Mouse (Mus musculus): ENCODE measurements around the gene Mtmr4. TPM values are rescaled to one million over a fixed set of nuclear protein-coding genes. Genes with fewer than 3 reads are reported as not detected.
A peak's percentile ranks its signal among the peaks of the same experiment; 100 is the strongest.

Gene Mtmr4
- total and polyA plus RNA-seq, 3 experiments: 7.3 to 20.2 (median 14.3) TPM

GRCm38 (mm10) chr11:87595976-87596375 is 4.0 kb downstream of the Mtmr4 start:
- TF ChIP-seq GATA2 (IDR thresholded peaks at IDR 0.05; ENCODE audit: borderline replicate concordance, low read depth, low read length) (no peak), TAL1 (conservative IDR thresholded peaks at IDR 0.05; ENCODE audit: low read depth, low read length) (no peak), CTCF (IDR thresholded peaks at IDR 0.05; ENCODE audit: low read depth, low read length) (no peak), POLR2AphosphoS5 (IDR thresholded peaks at IDR 0.05; ENCODE audit: insufficient replicate concordance, low read depth, low read length) (no peak), GATA1 (IDR thresholded peaks at IDR 0.05; ENCODE audit: borderline replicate concordance, low read length) (no peak)
- Histone ChIP-seq H3K4me1 (ENCODE audit: insufficient read depth, low read depth, low read length) (peaks cover 46% of the 10 kb centered on the region), H3K27me3 (ENCODE audit: insufficient read depth, low read length) (no peaks in the 10 kb centered on the region; the same call in 1 of the 2 replicates), H3K9me3 (replicated peaks) (no peaks in the 10 kb centered on the region), H3K36me3 (replicated peaks) (peaks cover 78% of the 10 kb centered on the region), H3K4me3 (ENCODE audit: low read depth, low read length) (peak overlapping the region; percentile 72)
- DNase-seq (ENCODE audit: low spot score): no peak
- ATAC-seq (ENCODE audit: extremely low read depth, insufficient number of reproducible peaks, low FRiP score, poor library complexity, severe bottlenecking): no peak

- ATAC-seq (ENCODE audit: extremely low read depth, insufficient number of reproducible peaks, low FRiP score, poor library complexity, severe bottlenecking): no peak
Observed at GRCm38 (mm10) chr11:87596492-87596891, 4.5 kb downstream of the Mtmr4 start.

GRCm38 (mm10) chr11:87597061-87597460 is 5.1 kb downstream of the Mtmr4 start:
- Histone ChIP-seq H3K4me3 (ENCODE audit: low read depth, low read length) (no peak overlapping the region), H3K4me1 (ENCODE audit: insufficient read depth, low read depth, low read length) (peaks cover 45% of the 10 kb centered on the region), H3K9me3 (replicated peaks) (no peaks in the 10 kb centered on the region), H3K27me3 (ENCODE audit: insufficient read depth, low read length) (no peaks in the 10 kb centered on the region; the same call in 1 of the 2 replicates), H3K36me3 (replicated peaks) (peaks cover 88% of the 10 kb centered on the region)
- no peak for ATAC-seq (ENCODE audit: extremely low read depth, insufficient number of reproducible peaks, low FRiP score, poor library complexity, severe bottlenecking)
- TF ChIP-seq POLR2AphosphoS5 (IDR thresholded peaks at IDR 0.05; ENCODE audit: insufficient replicate concordance, low read depth, low read length) (no peak), GATA2 (IDR thresholded peaks at IDR 0.05; ENCODE audit: borderline replicate concordance, low read depth, low read length) (no peak), GATA1 (IDR thresholded peaks at IDR 0.05; ENCODE audit: borderline replicate concordance, low read length) (no peak), TAL1 (conservative IDR thresholded peaks at IDR 0.05; ENCODE audit: low read depth, low read length) (no peak), CTCF (IDR thresholded peaks at IDR 0.05; ENCODE audit: low read depth, low read length) (no peak)
- DNase-seq (ENCODE audit: low spot score): no peak

More at GRCm38 (mm10) chr11:87596492-87596891, 4.5 kb downstream of the Mtmr4 start:
- H3K36me3 ChIP-seq (replicated peaks): peaks cover 83% of the 10 kb centered on the region
- H3K4me3 ChIP-seq (ENCODE audit: low read depth, low read length): no peak overlapping the region
- no peak for DNase-seq (ENCODE audit: low spot score)
- H3K4me1 ChIP-seq (ENCODE audit: insufficient read depth, low read depth, low read length): peaks cover 45% of the 10 kb centered on the region
- no peaks in the 10 kb centered on the region; the same call in 1 of the 2 replicates for H3K27me3 ChIP-seq (ENCODE audit: insufficient read depth, low read length)
- no peaks in the 10 kb centered on the region for H3K9me3 ChIP-seq (replicated peaks)
- no peak for TF ChIP-seq POLR2AphosphoS5 (IDR thresholded peaks at IDR 0.05; ENCODE audit: insufficient replicate concordance, low read depth, low read length)

GRCm38 (mm10) chr11:87599395-87600089 is 7.6 kb downstream of the Mtmr4 start:
- ATAC-seq (ENCODE audit: extremely low read depth, insufficient number of reproducible peaks, low FRiP score, poor library complexity, severe bottlenecking): no peak

GRCm38 (mm10) chr11:87600322-87600853 is 8.4 kb downstream of the Mtmr4 start:
- peaks cover 100% of the 10 kb centered on the region for H3K36me3 ChIP-seq (replicated peaks)
- no peak for TF ChIP-seq POLR2AphosphoS5 (IDR thresholded peaks at IDR 0.05; ENCODE audit: insufficient replicate concordance, low read depth, low read length)
- TF ChIP-seq GATA2 (IDR thresholded peaks at IDR 0.05; ENCODE audit: borderline replicate concordance, low read depth, low read length): no peak
- TF ChIP-seq TAL1 (conservative IDR thresholded peaks at IDR 0.05; ENCODE audit: low read depth, low read length): no peak
- TF ChIP-seq GATA1 (IDR thresholded peaks at IDR 0.05; ENCODE audit: borderline replicate concordance, low read length): no peak

More at GRCm38 (mm10) chr11:87599395-87600089, 7.6 kb downstream of the Mtmr4 start:
- no peak for DNase-seq (ENCODE audit: low spot score)
- no peak for TF ChIP-seq TAL1 (conservative IDR thresholded peaks at IDR 0.05; ENCODE audit: low read depth, low read length)
- no peak for TF ChIP-seq CTCF (IDR thresholded peaks at IDR 0.05; ENCODE audit: low read depth, low read length)
- Histone ChIP-seq H3K27me3 (ENCODE audit: insufficient read depth, low read length) (no peaks in the 10 kb centered on the region; the same call in 1 of the 2 replicates), H3K4me3 (ENCODE audit: low read depth, low read length) (no peak overlapping the region), H3K4me1 (ENCODE audit: insufficient read depth, low read depth, low read length) (peaks cover 24% of the 10 kb centered on the region), H3K36me3 (replicated peaks) (peaks cover 100% of the 10 kb centered on the region), H3K9me3 (replicated peaks) (no peaks in the 10 kb centered on the region)

GRCm38 (mm10) chr11:87602234-87602633 is 10.3 kb downstream of the Mtmr4 start:
- H3K36me3 ChIP-seq (replicated peaks): peaks cover 97% of the 10 kb centered on the region
- no peak overlapping the region for H3K4me3 ChIP-seq (ENCODE audit: low read depth, low read length)
- DNase-seq (ENCODE audit: low spot score): no peak
- H3K9me3 ChIP-seq (replicated peaks): no peaks in the 10 kb centered on the region
- H3K4me1 ChIP-seq (ENCODE audit: insufficient read depth, low read depth, low read length): no peaks in the 10 kb centered on the region
- TF ChIP-seq POLR2AphosphoS5 (IDR thresholded peaks at IDR 0.05; ENCODE audit: insufficient replicate concordance, low read depth, low read length) (no peak), CTCF (IDR thresholded peaks at IDR 0.05; ENCODE audit: low read depth, low read length) (no peak), GATA1 (IDR thresholded peaks at IDR 0.05; ENCODE audit: borderline replicate concordance, low read length) (no peak), GATA2 (IDR thresholded peaks at IDR 0.05; ENCODE audit: borderline replicate concordance, low read depth, low read length) (no peak)
- H3K27me3 ChIP-seq (ENCODE audit: insufficient read depth, low read length): no peaks in the 10 kb centered on the region; the same call in 1 of the 2 replicates
- no peak for ATAC-seq (ENCODE audit: extremely low read depth, insufficient number of reproducible peaks, low FRiP score, poor library complexity, severe bottlenecking)

More at GRCm38 (mm10) chr11:87600322-87600853, 8.4 kb downstream of the Mtmr4 start:
- no peak for DNase-seq (ENCODE audit: low spot score)
- H3K4me3 ChIP-seq (ENCODE audit: low read depth, low read length): no peak overlapping the region
- H3K27me3 ChIP-seq (ENCODE audit: insufficient read depth, low read length): no peaks in the 10 kb centered on the region; the same call in 1 of the 2 replicates
- no peak for ATAC-seq (ENCODE audit: extremely low read depth, insufficient number of reproducible peaks, low FRiP score, poor library complexity, severe bottlenecking)
- H3K9me3 ChIP-seq (replicated peaks): no peaks in the 10 kb centered on the region
- H3K4me1 ChIP-seq (ENCODE audit: insufficient read depth, low read depth, low read length): peaks cover 17% of the 10 kb centered on the region
